Mouse (Mus musculus): Measurements from ENCODE around the gene Epb41l3. TPM values are rescaled to one million over a fixed set of nuclear protein-coding genes. Genes with fewer than 3 reads are reported as not detected.
"Not testable (repeated sequence)": the region's sequence is repeated elsewhere in the genome, so short reads cannot be mapped to it uniquely, and the experiment has no call there.

Epb41l3 gene
- polyA plus RNA-seq, 2 experiments = 102 to 140 TPM

DNA sequence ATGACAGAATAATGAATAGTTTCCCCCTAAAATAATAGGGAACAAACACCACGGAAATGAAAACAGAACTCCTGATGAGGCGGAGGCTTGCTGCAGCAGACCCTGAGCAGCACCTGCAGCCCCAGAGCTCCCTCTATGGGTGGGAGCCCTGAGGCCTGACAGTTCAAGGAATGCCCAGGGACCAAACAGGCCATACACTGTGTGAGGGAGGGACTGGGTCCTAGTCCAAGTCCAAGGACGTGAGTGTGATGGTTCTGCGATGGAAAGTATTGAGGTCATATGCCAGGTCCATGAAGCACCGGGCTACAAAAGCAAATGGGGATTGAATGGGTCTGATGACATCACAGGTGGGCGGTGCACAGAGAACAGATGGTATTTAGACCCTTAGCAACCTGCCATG is 33.7 kb downstream of the Epb41l3 start:
- 61% methylated on average over 6 of the region's 6 CpGs for WGBS
- Histone ChIP-seq H3K36me3 (ENCODE audit: control insufficient read depth, insufficient read depth, low read length) (no peaks in the 10 kb centered on the region), H3K27me3 (ENCODE audit: control insufficient read depth, insufficient read depth, low read length) (no peaks in the 10 kb centered on the region), H3K9ac (ENCODE audit: low read depth, low read length, severe bottlenecking) (no peak overlapping the region), H3K27ac (replicated peaks; ENCODE audit: low read depth, low read length) (no peak overlapping the region), H3K4me1 (ENCODE audit: control insufficient read depth, insufficient read depth, low read length) (no peaks in the 10 kb centered on the region), H3K4me3 (replicated peaks; ENCODE audit: low read length) (no peak overlapping the region), H3K9me3 (ENCODE audit: control insufficient read depth, low read length) (no peaks in the 10 kb centered on the region), H3K4me2 (replicated peaks; ENCODE audit: low read depth, low read length, severe bottlenecking) (no peak overlapping the region)
- no peak for DNase-seq (ENCODE audit: low spot score)
- ATAC-seq (ENCODE audit: low FRiP score, low read depth) = no peak
- TF ChIP-seq POLR2A (IDR thresholded peaks at IDR 0.05; ENCODE audit: borderline replicate concordance, extremely low read depth, insufficient read depth, insufficient read length) = no peak

GRCm38 (mm10) chr17:69112232-69112631 is 36.7 kb downstream of the Epb41l3 start:
- WGBS = 74% methylated on average over 2 of the region's 2 CpGs
- Histone ChIP-seq H3K9ac (ENCODE audit: low read depth, low read length, severe bottlenecking) (no peak overlapping the region), H3K4me1 (ENCODE audit: control insufficient read depth, insufficient read depth, low read length) (no peaks in the 10 kb centered on the region), H3K27me3 (ENCODE audit: control insufficient read depth, insufficient read depth, low read length) (no peaks in the 10 kb centered on the region), H3K9me3 (ENCODE audit: control insufficient read depth, low read length) (no peaks in the 10 kb centered on the region), H3K4me3 (replicated peaks; ENCODE audit: low read length) (no peak overlapping the region), H3K27ac (replicated peaks; ENCODE audit: low read depth, low read length) (no peak overlapping the region), H3K36me3 (ENCODE audit: control insufficient read depth, insufficient read depth, low read length) (no peaks in the 10 kb centered on the region), H3K4me2 (replicated peaks; ENCODE audit: low read depth, low read length, severe bottlenecking) (no peak overlapping the region)
- DNase-seq (ENCODE audit: low spot score) = no peak
- TF ChIP-seq POLR2A (IDR thresholded peaks at IDR 0.05; ENCODE audit: borderline replicate concordance, extremely low read depth, insufficient read depth, insufficient read length) = no peak
- ATAC-seq (ENCODE audit: low FRiP score, low read depth) = no peak

DNA sequence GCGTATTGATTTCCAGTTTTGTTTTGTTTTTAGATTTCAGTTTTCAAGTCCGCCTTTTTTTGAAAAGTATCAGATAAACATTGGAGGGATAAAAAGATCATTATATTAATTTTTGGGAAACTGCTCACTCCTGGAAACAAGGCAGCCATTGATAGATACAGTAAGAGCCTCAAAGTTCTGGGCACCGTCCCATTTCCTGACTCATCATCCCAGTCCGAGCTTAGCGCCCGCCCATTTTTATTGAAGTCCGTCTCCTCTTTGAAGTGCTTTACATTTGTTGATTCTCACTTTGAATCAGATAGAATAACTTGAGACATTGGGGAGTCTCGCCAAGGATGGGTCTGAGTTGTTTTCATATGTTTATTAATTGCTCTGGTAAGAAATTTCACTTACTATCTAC is 43.7 kb downstream of the Epb41l3 start:
- H3K9me3 ChIP-seq (ENCODE audit: control insufficient read depth, low read length) = no peaks in the 10 kb centered on the region
- no peak for TF ChIP-seq POLR2A (IDR thresholded peaks at IDR 0.05; ENCODE audit: borderline replicate concordance, extremely low read depth, insufficient read depth, insufficient read length)
- H3K4me1 ChIP-seq (ENCODE audit: control insufficient read depth, insufficient read depth, low read length) = peaks cover 8% of the 10 kb centered on the region; the same call in 1 of the 2 replicates
- WGBS = 90% methylated on average over 8 of the region's 8 CpGs
- no peak overlapping the region for H3K9ac ChIP-seq (ENCODE audit: low read depth, low read length, severe bottlenecking)
- H3K27me3 ChIP-seq (ENCODE audit: control insufficient read depth, insufficient read depth, low read length) = no peaks in the 10 kb centered on the region
- no peak overlapping the region for H3K27ac ChIP-seq (replicated peaks; ENCODE audit: low read depth, low read length)
- H3K36me3 ChIP-seq (ENCODE audit: control insufficient read depth, insufficient read depth, low read length) = no peaks in the 10 kb centered on the region
- ATAC-seq (ENCODE audit: low FRiP score, low read depth) = no peak
- no peak for DNase-seq (ENCODE audit: low spot score)
- no peak overlapping the region for H3K4me3 ChIP-seq (replicated peaks; ENCODE audit: low read length)
- H3K4me2 ChIP-seq (replicated peaks; ENCODE audit: low read depth, low read length, severe bottlenecking) = no peak overlapping the region

DNA sequence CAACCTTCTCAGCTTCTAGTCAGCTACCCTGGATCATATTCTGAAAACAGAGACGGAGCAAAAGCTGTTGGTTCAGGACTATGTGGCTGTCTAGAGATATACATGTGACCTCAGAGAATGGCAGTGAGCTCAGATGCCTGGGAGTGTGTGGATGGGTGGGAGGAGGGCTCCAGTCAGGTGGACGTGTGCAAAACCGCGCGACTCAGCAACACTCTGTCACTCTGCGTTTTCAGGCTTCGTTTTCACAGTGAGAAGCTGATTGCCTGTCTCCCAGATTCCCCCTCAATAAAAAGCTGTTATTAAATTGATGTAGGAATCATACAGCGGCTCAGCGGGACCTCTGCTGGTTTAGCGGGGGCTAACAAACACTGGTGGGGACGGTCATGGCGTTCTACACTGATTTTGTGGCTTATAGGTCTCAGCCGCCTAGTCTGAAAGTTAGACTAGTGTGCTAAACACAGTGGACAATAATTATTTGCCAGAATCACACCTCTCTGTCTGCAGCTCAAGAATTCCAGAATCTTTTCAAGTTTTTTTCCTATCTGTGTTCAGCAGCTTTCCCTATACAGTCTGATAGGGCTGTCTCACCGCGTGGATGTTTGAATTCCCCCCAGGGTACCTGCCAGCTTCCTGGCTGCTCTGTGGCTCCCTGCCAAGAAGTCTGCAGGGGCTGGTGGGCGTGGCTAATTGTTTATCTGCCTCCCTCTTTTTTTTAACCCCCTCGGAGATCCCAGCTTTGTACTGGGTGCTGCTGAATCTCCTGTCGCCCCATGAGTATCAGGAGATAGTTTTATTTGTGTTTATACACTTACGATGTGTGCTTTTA is 45.3 kb downstream of the Epb41l3 start:
- ATAC-seq (ENCODE audit: low FRiP score, low read depth) = peak; percentile 53; the same call in 1 of the 2 replicates

GRCm38 (mm10) chr17:69122403-69122802 is 46.9 kb downstream of the Epb41l3 start:
- not testable (repeated sequence) for H3K27me3 ChIP-seq (ENCODE audit: control insufficient read depth, insufficient read depth, low read length); H3K27ac ChIP-seq (replicated peaks; ENCODE audit: low read depth, low read length); H3K36me3 ChIP-seq (ENCODE audit: control insufficient read depth, insufficient read depth, low read length); H3K9ac ChIP-seq (ENCODE audit: low read depth, low read length, severe bottlenecking); H3K4me3 ChIP-seq (replicated peaks; ENCODE audit: low read length); DNase-seq (ENCODE audit: low spot score); ATAC-seq (ENCODE audit: low FRiP score, low read depth); H3K9me3 ChIP-seq (ENCODE audit: control insufficient read depth, low read length); H3K4me1 ChIP-seq (ENCODE audit: control insufficient read depth, insufficient read depth, low read length)
- 6% methylated on average over 6 of the region's 6 CpGs for WGBS
- peak overlapping the region; percentile 48 for H3K4me2 ChIP-seq (replicated peaks; ENCODE audit: low read depth, low read length, severe bottlenecking)

More for the DNA sequence above, 45.3 kb downstream of the Epb41l3 start:
- Histone ChIP-seq H3K4me2 (replicated peaks; ENCODE audit: low read depth, low read length, severe bottlenecking) (peak overlapping the region; percentile 48), H3K4me3 (replicated peaks; ENCODE audit: low read length) (peak overlapping the region; percentile 21), H3K27ac (replicated peaks; ENCODE audit: low read depth, low read length) (no peak overlapping the region), H3K36me3 (ENCODE audit: control insufficient read depth, insufficient read depth, low read length) (no peaks in the 10 kb centered on the region), H3K9me3 (ENCODE audit: control insufficient read depth, low read length) (no peaks in the 10 kb centered on the region), H3K9ac (ENCODE audit: low read depth, low read length, severe bottlenecking) (peak overlapping the region; percentile 35), H3K4me1 (ENCODE audit: control insufficient read depth, insufficient read depth, low read length) (peaks cover 8% of the 10 kb centered on the region; the same call in 1 of the 2 replicates), H3K27me3 (ENCODE audit: control insufficient read depth, insufficient read depth, low read length) (no peaks in the 10 kb centered on the region)
- DNase-seq (ENCODE audit: low spot score) = peak; percentile 68
- TF ChIP-seq POLR2A (IDR thresholded peaks at IDR 0.05; ENCODE audit: borderline replicate concordance, extremely low read depth, insufficient read depth, insufficient read length) = no peak
- 4% methylated on average over 19 of the region's 19 CpGs for WGBS

Measured in limb, embryonic 14.5 days (tissue).